Mouse (Mus musculus) neural tube, embryonic 11.5 days (tissue): Measurements from ENCODE around the gene Aqp2. TPM values are rescaled to one million over a fixed set of nuclear protein-coding genes. Genes with fewer than 3 reads are reported as not detected.

Experiments used
- ATAC-seq: fragments of 200-750 bp; cut with Nextera tagmentation; 2 replicates; pipeline ENCODE4 v1.8.0; 2017; ENCODE audit warnings: moderate number of reproducible peaks, mild to moderate bottlenecking, moderate TSS enrichment, moderate library complexity; ENCODE audit not compliant: insufficient read depth, low FRiP score, low TSS enrichment
- DNase-seq: peaks from one replicate; pipeline ENCODE4 v3.0.0-alpha.2; 2015; ENCODE audit warnings: low spot score
- H3K27ac ChIP-seq: fragments of 300-500 bp; sonication (generic); 2 replicates; pipeline ENCODE4 v1.5.1; 2014; ENCODE audit warnings: low read depth, mild to moderate bottlenecking, low read length
- H3K27me3 ChIP-seq: fragments of 300-500 bp; sonication (generic); 2 replicates; pipeline ENCODE4 v1.6.1; 2014; ENCODE audit warnings: mild to moderate bottlenecking, low read length, mixed read lengths; ENCODE audit not compliant: control insufficient read depth, insufficient read depth
- H3K36me3 ChIP-seq: fragments of 300-500 bp; sonication (generic); 2 replicates; pipeline ENCODE4 v1.6.1; 2014; ENCODE audit warnings: mild to moderate bottlenecking, low read length, moderate library complexity, mixed read lengths; ENCODE audit not compliant: control insufficient read depth, insufficient read depth
- H3K4me1 ChIP-seq: fragments of 300-500 bp; sonication (generic); 2 replicates; pipeline ENCODE4 v1.6.1; 2014; ENCODE audit warnings: low read length, mixed read lengths; ENCODE audit not compliant: control insufficient read depth, insufficient read depth
- H3K4me2 ChIP-seq: fragments of 300-500 bp; sonication (generic); 2 replicates; pipeline ENCODE4 v1.6.1; 2014; ENCODE audit warnings: low read depth, mild to moderate bottlenecking, moderate library complexity
- H3K4me3 ChIP-seq: fragments of 300-500 bp; sonication (generic); 2 replicates; pipeline ENCODE4 v1.5.1; 2014; ENCODE audit warnings: low read depth, low read length
- H3K9ac ChIP-seq: fragments of 300-500 bp; sonication (generic); 2 replicates; pipeline ENCODE4 v1.6.1; 2014; ENCODE audit warnings: mild to moderate bottlenecking, low read length
- H3K9me3 ChIP-seq: fragments of 300-500 bp; sonication (generic); 2 replicates; pipeline ENCODE4 v1.6.1; 2016; ENCODE audit warnings: low read length; ENCODE audit not compliant: control insufficient read depth
- WGBS: fragments of 180-500 bp; shearing (Covaris S2); extraction: QIAGEN DNeasy Blood & Tissue Kit; methylation state at CpG from one replicate; pipeline ENCODE4 v1.1.7; 2014; 5-methylcytosine and 5-hydroxymethylcytosine counted together
- polyA plus RNA-seq: library from polyadenylated mRNA; unstranded; fragments of >200 nt; fragmentation: Nextera tagmentation; extraction: Ambion mirVana; gene quantifications from 2 replicates; pipeline ENCODE4 v1.2.1, GENCODE M21; 2014

Aqp2 gene
- polyA plus RNA-seq, 1 experiment from 2014 or later = not detected

- Histone ChIP-seq H3K36me3 (no peaks in the 10 kb centered on the region), H3K27me3 (peaks cover 41% of the 10 kb centered on the region), H3K27ac (no peak overlapping the region), H3K4me3 (no peak overlapping the region), H3K9me3 (no peaks in the 10 kb centered on the region), H3K9ac (no peak overlapping the region), H3K4me2 (no peak overlapping the region), H3K4me1 (peaks cover 2% of the 10 kb centered on the region; the same call in 1 of the 2 replicates)
- DNase-seq = no peak
- no peak for ATAC-seq
- WGBS = 87% methylated on average over 10 of the region's 10 CpGs
Measured at GRCm38 (mm10) chr15:99594951-99595350, 16.1 kb downstream of the Aqp2 start.

- Histone ChIP-seq H3K27me3 (peaks cover 29% of the 10 kb centered on the region), H3K9ac (no peak overlapping the region), H3K27ac (no peak overlapping the region), H3K36me3 (no peaks in the 10 kb centered on the region), H3K4me1 (peaks cover 12% of the 10 kb centered on the region), H3K9me3 (no peaks in the 10 kb centered on the region), H3K4me2 (no peak overlapping the region), H3K4me3 (no peak overlapping the region)
- ATAC-seq (peak; percentile 80), DNase-seq (peak; percentile 90)
- WGBS = under 1% methylated on average over 7 of the region's 7 CpGs
Measured at GRCm38 (mm10) chr15:99596056-99596687, 17.3 kb downstream of the Aqp2 start.

GRCm38 (mm10) chr15:99596841-99597240, 18.0 kb downstream of the Aqp2 start:
- Histone ChIP-seq H3K4me3 (no peak overlapping the region), H3K36me3 (no peaks in the 10 kb centered on the region), H3K27ac (no peak overlapping the region), H3K4me2 (no peak overlapping the region), H3K27me3 (peaks cover 22% of the 10 kb centered on the region), H3K9ac (no peak overlapping the region), H3K9me3 (no peaks in the 10 kb centered on the region), H3K4me1 (peaks cover 13% of the 10 kb centered on the region)
- ATAC-seq (no peak), DNase-seq (no peak)
- WGBS = 61% methylated on average over 7 of the region's 7 CpGs

GRCm38 (mm10) chr15:99597596-99597995, 18.7 kb downstream of the Aqp2 start:
- H3K4me2 ChIP-seq = no peak overlapping the region
- peaks cover 14% of the 10 kb centered on the region for H3K27me3 ChIP-seq
- no peaks in the 10 kb centered on the region for H3K9me3 ChIP-seq
- H3K9ac ChIP-seq = no peak overlapping the region
- H3K4me1 ChIP-seq = peaks cover 13% of the 10 kb centered on the region
- no peak overlapping the region for H3K27ac ChIP-seq
- WGBS = 46% methylated on average over 8 of the region's 8 CpGs
- ATAC-seq = no peak
- no peak overlapping the region for H3K4me3 ChIP-seq
- no peaks in the 10 kb centered on the region for H3K36me3 ChIP-seq
- no peak for DNase-seq

- WGBS = 51% methylated on average over 17 of the region's 17 CpGs
- Histone ChIP-seq H3K9ac (no peak overlapping the region), H3K36me3 (no peaks in the 10 kb centered on the region), H3K4me2 (no peak overlapping the region), H3K9me3 (no peaks in the 10 kb centered on the region), H3K4me1 (peaks cover 13% of the 10 kb centered on the region), H3K4me3 (no peak overlapping the region), H3K27me3 (peaks cover 3% of the 10 kb centered on the region), H3K27ac (peak overlapping the region; percentile 2; the same call in 1 of the 2 replicates)
- DNase-seq (peak; percentile 60), ATAC-seq (peak; percentile 9; the same call in 1 of the 2 replicates)
Measured at GRCm38 (mm10) chr15:99599245-99600070, 20.6 kb downstream of the Aqp2 start.

GRCm38 (mm10) chr15:99600986-99601822, 22.3 kb downstream of the Aqp2 start, which contains the start of gene Aqp6:
Aqp6 (plus strand) TSS chr15:99601400.
- H3K4me2 ChIP-seq = no peak within 1 kb of the TSS
- H3K27me3 ChIP-seq = no peaks in the 10 kb centered on the region
- H3K36me3 ChIP-seq = no peaks in the 10 kb centered on the region
- H3K27ac ChIP-seq = peak within 1 kb of the TSS; percentile 51; the same call in 1 of the 2 replicates
- H3K9ac ChIP-seq = peak within 1 kb of the TSS; percentile 19; the same call in 1 of the 2 replicates
- 57% methylated on average over 22 of the region's 22 CpGs for WGBS
- H3K4me1 ChIP-seq = peaks cover 13% of the 10 kb centered on the region
- H3K4me3 ChIP-seq = no peak within 1 kb of the TSS
- ATAC-seq (no peak), DNase-seq (no peak)
- no peaks in the 10 kb centered on the region for H3K9me3 ChIP-seq

GRCm38 (mm10) chr15:99601823-99602120, 22.9 kb downstream of the Aqp2 start:
- DNase-seq = no peak
- Histone ChIP-seq H3K4me1 (peaks cover 13% of the 10 kb centered on the region), H3K9ac (no peak overlapping the region), H3K27me3 (no peaks in the 10 kb centered on the region), H3K27ac (no peak overlapping the region), H3K36me3 (no peaks in the 10 kb centered on the region), H3K9me3 (no peaks in the 10 kb centered on the region), H3K4me3 (no peak overlapping the region), H3K4me2 (no peak overlapping the region)
- no peak for ATAC-seq
- WGBS = 34% methylated on average over 4 of the region's 5 CpGs

GRCm38 (mm10) chr15:99602206-99602820, 23.5 kb downstream of the Aqp2 start:
- Histone ChIP-seq H3K27me3 (no peaks in the 10 kb centered on the region), H3K4me1 (peaks cover 16% of the 10 kb centered on the region), H3K4me3 (no peak overlapping the region), H3K9ac (peak overlapping the region; percentile 19; the same call in 1 of the 2 replicates), H3K9me3 (no peaks in the 10 kb centered on the region), H3K36me3 (no peaks in the 10 kb centered on the region), H3K27ac (0 out of 2 replicates have a peak overlapping the region, but pooled peaks have one; percentile 51), H3K4me2 (no peak overlapping the region)
- DNase-seq (no peak), ATAC-seq (no peak)
- 66% methylated on average over 17 of the region's 17 CpGs for WGBS
